Mouse (Mus musculus): ENCODE measurements around the gene Rai14.
"Not testable (repeated sequence)": the region's sequence is repeated elsewhere in the genome, so short reads cannot be mapped to it uniquely, and the experiment has no call there.

Gene Rai14

GRCm38 (mm10) chr15:10534591-10534990 is 179.8 kb downstream of the Rai14 start:
- DNase-seq (ENCODE audit: low read depth, low spot score), result no peak

- DNase-seq (ENCODE audit: low read depth, low spot score), result not testable (repeated sequence)
Observed at GRCm38 (mm10) chr15:10533361-10533760, 181.1 kb downstream of the Rai14 start.

GRCm38 (mm10) chr15:10531352-10531751 is 183.1 kb downstream of the Rai14 start:
- no peak for DNase-seq (ENCODE audit: low read depth, low spot score)

- DNase-seq (ENCODE audit: low read depth, low spot score), result no peak
Observed at GRCm38 (mm10) chr15:10525896-10526295, 188.5 kb downstream of the Rai14 start.

All from retina, adult 2 months (tissue).